Mouse (Mus musculus) embryonic fibroblast, embryonic 13.5 days (primary cell): ENCODE results near the gene Gss. TPM values are rescaled to one million over a fixed set of nuclear protein-coding genes. Genes with fewer than 3 reads are reported as not detected.
A peak's percentile ranks its signal among the peaks of the same experiment; 100 is the strongest.
"Not testable (repeated sequence)": the region's sequence is repeated elsewhere in the genome, so short reads cannot be mapped to it uniquely, and the experiment has no call there.

Experiments used
- H3K27ac ChIP-seq: 2 replicates; pipeline ENCODE4 v1.5.1; 2012; ENCODE audit warnings: low read length, control low read depth, inconsistent platforms; ENCODE audit not compliant: insufficient read depth
- H3K4me1 ChIP-seq: 2 replicates; pipeline ENCODE4 v1.6.1; 2011; ENCODE audit warnings: low read length; ENCODE audit not compliant: control insufficient read depth, insufficient read depth
- H3K4me3 ChIP-seq: 2 replicates; pipeline ENCODE4 v1.5.1; 2011; ENCODE audit warnings: mild to moderate bottlenecking, control low read depth, low read length; ENCODE audit not compliant: insufficient read depth
- CTCF ChIP-seq: IDR thresholded peaks from 2 replicates; pipeline ENCODE4 v1.5.1; 2011; ENCODE audit warnings: mild to moderate bottlenecking, control low read depth, low read length, moderate library complexity, borderline replicate concordance; ENCODE audit not compliant: insufficient read depth
- POLR2A ChIP-seq: IDR thresholded peaks from 2 replicates; pipeline ENCODE4 v1.6.1; 2011; ENCODE audit warnings: low read depth, mild to moderate bottlenecking, control low read depth, low read length, moderate library complexity
- polyA plus RNA-seq: library from polyadenylated mRNA; stranded (reverse); fragments of >200 nt; gene quantifications from 2 replicates; pipeline ENCODE4 v1.2.4, GENCODE M21; 2011; ENCODE audit warnings: low read depth; ENCODE audit not compliant: missing spikeins, insufficient read length

The Gss gene
- polyA plus RNA-seq, 1 experiment: 23.4 TPM

- Histone ChIP-seq H3K27ac (no peak overlapping the region), H3K4me1 (0 out of 2 replicates have a peak, but pooled peaks cover 3% of the 10 kb centered on the region), H3K4me3 (no peak overlapping the region)
- TF ChIP-seq POLR2A (no peak), CTCF (no peak)
Observed at GRCm38 (mm10) chr2:155622606-155623005, 30.0 kb upstream of the Gss start.

GRCm38 (mm10) chr2:155619817-155620216 lies 27.2 kb upstream of the Gss start:
- TF ChIP-seq CTCF: peak; percentile 53
- TF ChIP-seq POLR2A: no peak
- Histone ChIP-seq H3K4me1 (0 out of 2 replicates have a peak, but pooled peaks cover 3% of the 10 kb centered on the region), H3K27ac (no peak overlapping the region), H3K4me3 (no peak overlapping the region)

- TF ChIP-seq POLR2A (no peak), CTCF (no peak)
- Histone ChIP-seq H3K4me3 (no peak overlapping the region), H3K4me1 (0 out of 2 replicates have a peak, but pooled peaks cover 3% of the 10 kb centered on the region), H3K27ac (no peak overlapping the region)
Observed at GRCm38 (mm10) chr2:155616971-155617370, 24.4 kb upstream of the Gss start.

- H3K4me1 ChIP-seq: no peaks in the 10 kb centered on the region
- H3K27ac ChIP-seq: no peak overlapping the region
- no peak for TF ChIP-seq POLR2A
- no peak for TF ChIP-seq CTCF
- no peak overlapping the region for H3K4me3 ChIP-seq
Observed at GRCm38 (mm10) chr2:155613953-155614352, 21.3 kb upstream of the Gss start.

- Histone ChIP-seq H3K4me3 (no peak overlapping the region), H3K27ac (no peak overlapping the region), H3K4me1 (no peaks in the 10 kb centered on the region)
- no peak for TF ChIP-seq CTCF
- no peak for TF ChIP-seq POLR2A
Observed at GRCm38 (mm10) chr2:155613326-155613755, 20.7 kb upstream of the Gss start.

GRCm38 (mm10) chr2:155611834-155612550 lies 19.4 kb upstream of the Gss start:
- Histone ChIP-seq H3K27ac (no peak overlapping the region), H3K4me1 (no peaks in the 10 kb centered on the region), H3K4me3 (no peak overlapping the region)
- no peak for TF ChIP-seq CTCF
- no peak for TF ChIP-seq POLR2A

GRCm38 (mm10) chr2:155610978-155611377 lies 18.4 kb upstream of the Gss start, which contains the start of gene Myh7b:
TSS of gene Myh7b (plus strand) at chr2:155611212.
- H3K27ac ChIP-seq: no peak within 1 kb of the TSS
- no peak for TF ChIP-seq CTCF
- no peak for TF ChIP-seq POLR2A

GRCm38 (mm10) chr2:155606360-155606759 lies 13.8 kb upstream of the Gss start:
- Histone ChIP-seq H3K27ac (no peak overlapping the region), H3K4me1 (no peaks in the 10 kb centered on the region), H3K4me3 (no peak overlapping the region)
- no peak for TF ChIP-seq POLR2A
- TF ChIP-seq CTCF: no peak

More at GRCm38 (mm10) chr2:155610978-155611377, 18.4 kb upstream of the Gss start, which contains the start of gene Myh7b:
- Histone ChIP-seq H3K4me1 (no peaks in the 10 kb centered on the region), H3K4me3 (no peak within 1 kb of the TSS)

- not testable (repeated sequence) for H3K4me3 ChIP-seq, H3K27ac ChIP-seq, H3K4me1 ChIP-seq
Observed at GRCm38 (mm10) chr2:155605236-155605589, 12.6 kb upstream of the Gss start.

- H3K4me3 ChIP-seq: no peak overlapping the region
- H3K4me1 ChIP-seq: no peaks in the 10 kb centered on the region
- H3K27ac ChIP-seq: no peak overlapping the region
- TF ChIP-seq CTCF (no peak), POLR2A (no peak)
Observed at GRCm38 (mm10) chr2:155604560-155605235, 12.1 kb upstream of the Gss start.
